Mouse (Mus musculus) mouse embryonic stem cell (cell line): ENCODE measurements around the gene Sec24d.

Experiments
- in situ Hi-C, 2 experiments: fragments of 300-500 bp; cut with MboI; formaldehyde crosslinking; loops; 1 replicate in 1 of 2; 3 replicates in 1 of 2; pipeline ENCODE4 v1.14.3; 2019 to 2020; ENCODE audit warnings: low sequenced_read_pairs in 2 of 2, low pct_unique_long_range_greater_than_20kb in 1 of 2, mixed read lengths in 1 of 2; ENCODE audit not compliant: unreplicated experiment in 1 of 2

Gene Sec24d

DNA sequence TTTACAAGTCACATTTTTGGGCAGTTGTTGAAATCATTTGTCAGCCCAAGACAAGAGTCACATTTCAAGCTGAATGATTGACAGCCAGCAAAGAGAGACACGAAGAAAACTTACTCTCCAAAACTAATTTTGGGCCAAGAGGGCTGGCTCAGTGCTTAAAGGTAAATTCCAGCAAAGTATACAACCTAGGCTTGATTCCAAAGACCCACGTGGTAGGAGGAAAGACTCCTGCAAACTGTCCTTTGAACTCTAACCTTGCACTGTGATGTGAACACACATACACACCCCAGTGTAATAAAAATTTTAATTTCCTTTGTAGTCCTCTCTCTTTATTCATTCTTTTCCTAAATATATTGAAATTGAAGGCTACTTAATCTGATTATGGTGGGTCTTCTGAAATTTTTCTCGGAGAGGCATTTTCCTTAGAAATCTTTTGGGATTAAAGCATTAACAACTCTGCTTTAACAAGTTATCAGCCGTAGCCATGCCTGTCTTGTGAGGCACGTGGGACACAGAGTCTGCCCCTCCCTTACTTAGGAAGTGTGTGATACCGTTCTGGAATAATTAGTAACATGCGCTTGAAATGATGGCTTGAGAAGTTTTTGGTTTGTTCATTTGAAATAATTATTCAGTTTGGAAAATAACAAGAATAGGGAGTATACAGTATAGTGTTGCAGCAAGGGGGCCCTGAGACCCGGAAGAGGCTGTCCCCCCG, 21.8 kb downstream of the Sec24d start:
- in situ Hi-C loops: no loop called here

DNA sequence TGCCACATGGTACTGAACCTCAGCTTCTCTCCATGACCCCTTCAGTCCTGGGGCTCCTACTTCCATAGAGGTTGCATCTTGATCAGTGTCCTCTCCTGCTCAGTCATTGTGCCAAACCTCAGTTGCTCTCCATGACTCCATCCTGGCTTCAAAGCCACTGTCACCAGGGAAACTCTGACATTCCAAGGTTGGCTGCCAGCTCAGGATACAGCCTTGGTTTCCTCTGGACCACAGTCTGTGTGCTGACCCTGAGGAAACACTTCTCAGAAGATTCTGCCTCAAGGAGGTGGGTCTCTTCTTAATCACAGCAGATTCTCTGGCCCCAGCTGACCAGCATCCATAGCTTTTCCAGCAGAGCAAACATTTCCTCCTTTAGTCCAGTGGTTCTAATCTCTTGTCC, 24.4 kb downstream of the Sec24d start:
- in situ Hi-C loops: no loop called here

DNA sequence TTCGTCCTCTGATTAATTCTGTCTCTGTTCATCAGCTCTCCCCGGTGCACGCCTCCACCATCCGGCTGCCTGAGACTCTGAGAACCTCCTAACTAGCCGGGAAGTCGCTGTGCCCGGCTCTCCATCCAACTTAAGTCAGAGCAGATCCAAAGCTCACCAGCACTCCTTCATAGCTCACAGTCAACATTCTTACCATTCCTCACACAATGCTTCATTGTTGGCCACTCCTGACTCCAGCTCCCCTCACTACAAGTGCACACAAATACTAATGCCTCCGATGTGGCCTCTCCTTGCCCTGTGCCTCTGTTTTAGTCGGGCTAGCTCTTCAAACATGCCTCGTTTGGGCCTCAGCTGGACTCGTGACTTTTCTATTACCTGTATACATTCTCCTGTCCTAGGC, 29.4 kb downstream of the Sec24d start:
- in situ Hi-C loops: no loop called here

DNA sequence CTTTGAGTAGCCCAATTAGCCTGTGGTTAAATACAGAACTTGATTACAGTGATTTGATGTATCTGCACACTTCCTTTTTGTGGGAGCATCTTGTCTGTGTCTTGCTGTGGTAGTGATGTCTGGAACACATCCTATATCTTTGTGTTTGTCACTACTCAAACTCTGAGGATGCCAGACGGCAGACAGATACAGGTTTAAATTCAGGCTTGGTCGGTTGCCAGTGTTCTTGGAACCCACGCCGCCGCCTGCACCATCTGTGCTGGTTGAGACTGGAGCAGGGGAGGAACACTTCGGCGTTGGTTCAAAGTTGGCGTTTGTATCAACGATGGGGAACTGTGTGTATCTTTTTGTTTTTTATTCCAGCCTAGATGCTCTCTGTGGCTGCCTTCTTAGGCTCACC, 31.0 kb downstream of the Sec24d start:
- in situ Hi-C loops: no loop called here

DNA sequence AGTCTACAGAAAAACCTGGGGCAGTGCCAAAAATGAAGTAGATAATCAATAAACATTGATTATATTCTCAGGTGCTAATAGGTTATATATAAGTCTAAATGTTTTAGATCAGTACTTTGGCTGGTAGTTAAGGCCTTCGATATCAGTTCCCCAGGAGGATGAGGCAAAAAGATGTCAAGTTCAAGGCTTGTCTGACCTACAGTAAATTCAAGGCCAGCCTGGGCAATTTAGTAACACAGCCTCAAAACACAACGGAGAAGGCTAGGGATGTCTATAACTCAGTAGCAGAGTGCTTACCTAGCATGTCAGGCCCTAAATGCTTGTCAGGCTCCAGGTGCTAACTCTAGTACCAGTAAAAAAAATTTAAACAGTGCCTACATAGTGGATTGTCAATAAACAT, 34.3 kb downstream of the Sec24d start:
- in situ Hi-C loops: loop anchor here in 1 of 2 experiments (5.0 kb wide), 1 partner anchor 34 kb away; the partner anchor contains the start of gene Sec24d

DNA sequence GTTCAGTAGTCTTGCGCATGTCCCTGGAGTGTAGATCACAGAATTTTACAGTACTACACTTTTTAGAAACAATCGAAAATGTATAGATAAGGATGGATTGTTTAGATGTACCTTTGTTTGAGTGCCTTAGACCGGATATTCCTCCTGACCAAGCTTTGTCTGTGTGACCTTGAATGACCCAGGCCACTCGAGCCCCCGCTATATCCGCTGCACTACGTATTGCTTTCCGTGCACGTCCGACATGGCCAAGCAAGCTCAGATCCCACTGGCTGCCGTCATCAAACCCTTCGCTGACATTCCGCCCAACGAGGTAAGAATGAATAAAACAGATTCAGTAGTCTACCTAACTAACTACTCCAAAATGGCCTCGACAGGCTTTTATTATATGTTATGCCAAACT, 38.4 kb downstream of the Sec24d start:
- in situ Hi-C loops: no loop called here

DNA sequence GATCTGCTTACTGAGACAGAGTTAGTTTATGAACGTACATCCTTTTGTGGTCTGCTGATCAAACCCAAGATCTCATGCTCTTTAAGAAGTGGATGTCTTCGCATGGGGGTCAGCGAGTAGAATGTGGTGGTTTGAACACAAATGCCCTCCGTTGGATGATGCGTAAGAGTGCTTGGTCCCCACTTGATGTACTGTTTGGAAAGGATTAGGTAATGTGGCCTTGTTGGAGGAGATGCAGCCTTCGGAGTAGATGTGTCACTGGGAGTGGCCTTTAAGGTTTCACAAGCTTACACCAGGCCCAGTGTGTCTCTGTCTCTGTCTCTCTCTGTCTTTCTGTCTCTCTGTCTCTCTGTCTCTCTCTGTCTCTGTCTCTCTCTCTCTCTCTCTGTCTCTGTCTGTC, 40.2 kb downstream of the Sec24d start:
- in situ Hi-C loops: no loop called here

DNA sequence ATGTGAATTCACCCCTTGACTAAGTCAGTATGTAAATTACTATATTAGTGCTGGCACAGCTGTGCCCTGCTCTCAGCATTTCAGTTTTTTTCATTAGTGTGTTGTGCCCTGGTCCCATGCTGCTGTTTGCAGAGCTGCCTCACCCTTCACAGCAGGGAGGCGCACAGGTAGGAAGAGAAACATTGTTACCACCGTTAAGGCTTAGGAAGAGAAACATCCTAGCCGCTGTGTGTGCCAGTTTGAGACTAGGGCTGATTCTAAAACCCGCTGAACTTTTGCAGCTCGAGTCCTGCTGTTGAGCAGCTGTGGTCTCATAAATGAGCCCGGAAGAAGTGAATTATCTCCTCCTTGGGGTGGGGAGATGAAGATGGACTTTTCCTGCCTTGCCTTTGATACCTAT, 41.9 kb downstream of the Sec24d start:
- in situ Hi-C loops: no loop called here

DNA sequence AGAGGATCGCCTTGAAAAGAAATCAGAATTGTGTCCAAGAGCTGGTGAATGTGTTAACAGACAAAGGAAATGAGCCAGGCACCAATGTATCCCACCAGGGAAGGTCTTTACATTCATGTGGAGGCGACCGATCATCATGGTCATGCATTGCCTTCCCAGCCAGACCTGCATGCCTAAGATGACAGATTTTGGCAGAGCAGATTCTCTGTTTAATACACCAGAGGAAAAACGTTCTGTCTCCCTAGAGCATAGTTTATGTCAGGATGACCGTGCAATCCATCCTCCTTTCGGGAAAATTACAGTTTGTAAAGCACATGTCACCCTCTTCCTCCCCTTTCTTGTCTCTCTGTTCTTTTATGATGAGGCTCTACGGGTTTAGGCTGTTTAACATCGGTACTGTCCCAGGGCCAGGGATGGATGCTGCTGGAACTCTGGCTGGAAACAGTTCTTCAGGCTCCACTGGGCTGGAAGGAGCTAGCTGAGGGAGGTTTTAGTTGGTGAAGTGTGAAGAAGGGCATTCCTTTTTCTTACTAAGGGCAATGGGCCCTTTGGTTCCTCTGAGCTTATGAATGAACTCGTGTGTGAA, 45.3 kb downstream of the Sec24d start:
- in situ Hi-C loops: no loop called here

DNA sequence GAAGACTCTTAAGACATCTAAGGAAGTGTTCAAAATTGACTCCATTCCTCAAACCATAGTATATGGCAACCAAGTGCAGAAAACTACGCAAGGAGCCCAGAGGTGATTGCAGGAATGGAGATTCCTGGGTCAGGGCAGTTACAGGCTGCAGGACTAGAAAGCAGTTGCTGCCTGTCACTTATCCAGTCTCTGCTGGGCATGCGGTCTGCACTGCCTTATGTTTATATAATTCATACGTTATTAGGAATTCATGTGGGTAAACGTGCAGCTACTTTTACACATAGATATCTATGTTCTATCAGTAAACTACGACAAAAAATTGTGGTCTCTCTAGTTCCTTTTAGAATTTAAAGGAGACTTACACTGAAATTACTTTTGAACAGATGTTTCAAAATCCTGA, 46.2 kb downstream of the Sec24d start:
- in situ Hi-C loops: no loop called here

DNA sequence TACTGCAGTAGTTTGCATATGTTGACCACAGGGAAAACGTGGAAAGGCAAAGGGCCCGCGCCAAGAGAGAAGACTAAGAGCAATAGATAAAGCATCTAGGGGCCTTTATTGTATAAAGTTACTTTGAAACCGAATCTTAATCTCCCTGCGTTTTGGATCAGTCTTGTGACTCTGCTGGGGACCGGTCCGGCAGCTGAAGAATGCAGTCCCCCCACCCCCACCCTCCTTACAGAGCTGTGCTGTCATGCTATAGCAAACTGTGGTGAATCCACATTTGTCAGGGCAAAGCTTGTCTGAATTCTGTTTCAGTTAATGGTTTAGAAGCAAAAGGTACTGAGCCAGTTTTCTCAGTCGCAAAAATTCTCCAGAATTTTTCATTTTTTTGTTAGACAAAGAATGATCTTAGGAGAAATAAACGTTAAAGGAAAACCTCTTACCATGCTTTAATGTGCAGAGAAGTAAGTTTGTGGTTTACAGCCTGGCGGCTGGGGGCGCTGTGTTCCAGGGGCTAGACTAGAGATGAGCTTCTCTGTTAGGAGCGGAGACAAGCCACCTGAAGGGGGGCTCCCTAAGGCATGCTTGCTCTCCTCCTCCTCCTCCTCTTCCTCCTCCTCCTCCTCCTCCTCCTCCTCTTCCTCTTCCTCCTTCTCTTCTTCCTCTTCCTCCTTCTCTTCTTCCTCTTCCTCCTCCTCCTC, 46.8 kb downstream of the Sec24d start:
- in situ Hi-C loops: no loop called here

DNA sequence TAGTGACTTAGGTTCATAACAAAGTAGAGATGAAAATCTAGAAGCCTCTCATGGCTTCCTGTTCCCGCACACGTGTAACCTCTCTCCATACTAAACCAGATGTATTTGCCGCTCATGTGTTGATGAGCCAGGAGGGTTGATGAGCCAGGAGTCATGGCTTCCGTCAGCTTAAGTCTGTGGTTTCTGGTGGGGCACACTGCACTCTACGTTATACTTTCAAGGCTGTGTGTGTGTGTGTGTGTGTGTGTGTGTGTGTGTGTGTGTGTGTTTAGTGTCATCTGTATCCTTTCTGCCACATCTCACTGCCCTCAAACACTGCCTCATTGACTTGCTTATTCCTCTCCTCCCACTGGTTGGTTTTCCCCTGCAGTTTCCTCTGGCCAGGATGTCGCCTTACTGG, 48.8 kb downstream of the Sec24d start:
- in situ Hi-C loops: no loop called here

DNA sequence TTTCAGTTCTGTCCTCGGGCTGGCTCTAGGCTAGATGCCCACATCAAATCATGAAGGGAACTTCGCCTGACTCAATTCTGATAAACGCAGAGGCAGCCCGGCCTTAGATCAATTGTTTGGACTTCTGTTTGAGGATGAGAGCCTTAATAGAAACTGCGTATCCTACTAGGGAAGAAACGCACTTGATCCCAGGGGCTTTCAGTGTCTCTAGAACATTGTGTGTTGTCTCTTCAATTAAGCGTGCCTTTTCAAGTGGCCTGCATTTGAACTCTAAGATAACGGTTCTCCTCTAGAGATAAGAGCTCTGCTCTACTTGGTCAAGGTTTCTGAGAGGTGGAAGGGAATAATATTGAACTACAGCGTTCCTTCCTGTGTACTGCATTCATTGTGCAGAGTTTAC, 49.8 kb downstream of the Sec24d start:
- in situ Hi-C loops: no loop called here

DNA sequence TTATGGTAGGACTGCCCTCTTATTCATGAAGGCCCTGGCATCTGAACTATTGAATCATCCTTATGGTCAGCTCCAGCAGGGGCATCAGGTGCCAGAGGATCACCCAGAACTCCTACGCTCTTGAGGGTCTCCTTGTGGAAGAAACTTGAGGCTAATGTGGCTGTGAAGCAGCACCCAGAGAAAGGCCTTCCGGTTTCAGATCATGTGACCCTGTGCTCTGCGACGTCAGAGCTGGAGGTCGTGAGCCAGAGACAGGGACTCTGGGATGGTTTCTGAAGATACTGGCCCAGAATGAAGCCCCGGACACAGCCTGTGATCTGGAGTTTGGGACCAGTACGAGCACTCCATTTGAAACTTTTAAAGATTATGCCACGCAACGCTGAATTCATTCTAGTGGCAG, 53.1 kb downstream of the Sec24d start:
- in situ Hi-C loops: loop anchor here (5.0 kb wide), 2 partner anchors 158 to 163 kb away; no protein-coding TSS in a partner anchor

DNA sequence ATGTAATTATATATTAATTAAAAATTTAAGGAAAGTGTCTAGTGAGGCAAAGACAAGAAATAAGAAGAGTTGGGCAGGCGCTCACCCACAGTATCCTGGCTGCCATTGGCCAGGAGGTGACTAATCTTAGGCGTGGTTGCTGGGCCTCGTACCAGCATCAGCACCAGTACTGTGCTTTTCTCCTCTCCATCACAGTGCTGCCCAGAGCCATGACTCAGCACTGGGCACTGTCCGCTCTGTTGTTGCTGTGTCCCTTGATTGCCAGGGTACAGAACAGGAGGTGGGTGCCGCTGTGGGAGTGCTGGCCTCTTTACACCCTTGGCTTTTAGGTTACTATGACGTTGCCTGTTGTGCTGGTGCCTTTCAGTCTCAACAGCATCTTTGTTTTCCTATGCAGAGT, 54.4 kb downstream of the Sec24d start:
- in situ Hi-C loops: loop anchor here (5.0 kb wide), 2 partner anchors 159 to 164 kb away; no protein-coding TSS in a partner anchor

DNA sequence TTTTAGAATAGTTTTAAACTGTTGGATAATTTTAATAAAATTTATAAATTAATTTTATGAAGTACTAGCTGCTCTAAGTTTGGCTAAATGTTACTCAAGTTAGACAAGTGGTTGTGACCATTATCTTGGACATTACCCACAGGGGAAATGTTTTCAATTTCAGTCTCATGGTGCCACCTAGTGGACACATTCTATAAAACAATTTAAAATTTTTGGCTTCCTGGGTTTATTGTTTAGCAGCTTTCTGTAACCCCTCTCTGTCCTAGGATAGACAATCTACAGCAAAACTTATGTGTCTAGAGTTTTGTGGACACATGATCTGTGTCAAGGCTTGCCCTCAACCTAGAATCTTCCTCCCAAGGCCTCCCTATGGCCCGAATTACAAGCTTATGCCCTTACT, 54.9 kb downstream of the Sec24d start:
- in situ Hi-C loops: loop anchor here (5.0 kb wide), 2 partner anchors 160 to 165 kb away; no protein-coding TSS in a partner anchor

DNA sequence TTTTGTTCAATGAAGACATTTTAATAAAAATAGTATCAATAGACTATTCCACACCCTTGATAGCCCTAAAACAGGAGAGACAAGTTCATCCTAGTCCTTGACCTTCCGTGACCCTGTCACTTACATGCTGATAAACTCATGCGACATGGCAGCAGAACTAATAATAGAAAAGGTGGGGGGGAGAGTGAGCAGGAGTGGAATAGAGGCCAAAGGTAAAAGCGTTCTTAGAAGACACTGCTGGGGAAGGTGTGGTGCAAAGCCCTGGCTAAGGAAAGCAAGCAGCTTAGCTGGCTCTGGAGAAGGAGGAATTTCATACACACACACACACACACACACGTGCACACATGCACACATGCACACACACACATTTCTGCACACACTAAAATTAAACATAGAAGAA, 57.1 kb downstream of the Sec24d start:
- in situ Hi-C loops: loop anchor here (5.0 kb wide), 2 partner anchors 162 to 167 kb away; no protein-coding TSS in a partner anchor

DNA sequence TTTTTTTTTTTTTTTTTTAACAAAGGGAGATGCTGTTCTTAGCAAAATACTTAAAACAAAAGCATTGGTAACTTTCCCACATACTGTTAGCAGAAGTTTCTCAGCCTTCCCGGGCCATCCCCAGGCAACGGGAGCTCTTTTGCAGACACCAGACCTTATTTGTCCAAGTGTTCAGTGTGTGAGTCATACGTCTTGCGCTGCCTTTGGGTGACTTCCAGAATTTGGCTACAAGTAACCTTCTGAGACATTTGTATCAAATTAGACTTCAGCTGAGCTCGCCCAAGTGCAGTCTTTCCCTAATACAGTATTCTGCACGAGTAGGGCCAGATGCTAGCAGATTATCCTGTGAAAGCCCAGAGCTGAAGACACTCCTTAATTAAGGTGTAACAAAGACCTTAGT, 62.0 kb downstream of the Sec24d start:
- in situ Hi-C loops: no loop called here

DNA sequence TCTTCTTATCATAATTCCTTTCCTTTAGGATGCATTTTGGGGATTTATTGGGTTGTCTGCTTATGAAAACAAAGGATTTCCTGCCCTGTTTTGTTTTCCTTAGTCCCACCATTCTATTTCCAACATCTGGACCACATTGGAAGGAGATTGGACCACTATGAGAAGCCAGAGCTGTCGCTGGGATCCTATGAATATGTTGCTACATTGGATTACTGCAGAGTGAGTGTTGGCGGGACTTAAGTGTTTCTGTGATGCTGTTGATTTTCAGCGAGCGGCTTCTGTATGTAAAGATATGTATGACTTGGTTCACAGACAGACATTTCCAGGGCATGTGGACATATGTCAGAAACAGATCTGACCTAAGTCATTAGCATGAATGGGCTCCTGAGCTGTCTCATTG, 63.0 kb downstream of the Sec24d start:
- in situ Hi-C loops: no loop called here
